Mouse (Mus musculus) layer of hippocampus, adult 8-10 months (tissue): ENCODE measurements around the gene Snrnp70. TPM values are rescaled to one million over a fixed set of nuclear protein-coding genes. Genes with fewer than 3 reads are reported as not detected.
"Not testable (repeated sequence)": the region's sequence is repeated elsewhere in the genome, so short reads cannot be mapped to it uniquely, and the experiment has no call there.

ENCODE experiments used
- DNase-seq, 2 experiments: peaks; one replicate each; pipeline ENCODE4 v3.0.0; 2022; ENCODE audit warnings: low spot score in 2 of 2
- total RNA-seq, 4 experiments: library from RNA; stranded (reverse); gene quantifications; 2 replicates each; pipeline ENCODE4 v1.2.4; 2022

Snrnp70 gene
- total RNA-seq, 4 experiments from 2014 or later, result 387 to 503 (median 439) TPM

DNA sequence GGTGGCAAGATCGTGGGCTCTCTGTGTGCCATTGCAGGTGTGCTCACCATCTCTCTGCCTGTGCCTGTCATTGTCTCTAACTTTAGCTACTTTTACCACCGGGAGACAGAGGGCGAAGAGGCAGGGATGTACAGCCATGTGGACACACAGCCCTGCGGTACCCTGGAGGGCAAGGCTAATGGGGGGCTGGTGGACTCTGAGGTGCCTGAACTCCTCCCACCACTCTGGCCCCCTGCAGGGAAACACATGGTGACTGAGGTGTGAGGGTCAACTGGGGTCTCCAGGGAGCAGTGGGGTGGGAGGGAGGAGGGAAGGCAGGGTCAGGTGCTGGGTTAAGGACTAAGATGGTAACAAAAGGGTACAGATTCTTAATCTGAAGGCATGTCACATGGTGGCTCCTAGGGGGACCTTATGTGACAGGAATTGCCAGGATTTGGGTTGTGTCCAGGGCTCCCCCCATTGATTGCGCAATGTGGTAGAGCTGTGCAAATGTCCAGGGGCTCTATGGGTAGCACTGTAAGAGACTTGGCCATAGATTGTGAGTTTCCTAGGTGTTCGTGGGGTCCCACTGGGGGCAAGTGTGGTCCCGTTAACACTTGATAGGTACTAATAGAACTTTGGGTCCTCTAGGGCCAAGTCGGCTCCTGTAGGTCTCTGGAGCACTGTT lies 14.1 kb upstream of the Snrnp70 start:
- DNase-seq, result no peak

DNA sequence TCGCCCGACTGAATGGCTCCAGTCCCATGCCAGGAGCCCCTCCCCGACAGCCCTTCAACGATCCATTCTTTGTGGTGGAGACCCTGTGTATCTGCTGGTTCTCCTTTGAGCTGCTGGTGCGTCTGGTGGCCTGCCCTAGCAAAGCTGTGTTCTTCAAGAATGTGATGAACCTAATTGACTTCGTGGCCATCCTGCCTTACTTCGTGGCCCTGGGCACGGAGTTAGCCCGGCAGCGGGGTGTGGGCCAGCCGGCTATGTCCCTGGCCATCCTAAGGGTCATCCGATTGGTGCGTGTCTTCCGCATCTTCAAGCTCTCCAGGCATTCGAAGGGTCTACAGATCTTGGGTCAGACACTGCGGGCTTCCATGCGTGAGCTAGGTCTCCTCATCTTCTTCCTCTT lies 13.4 kb upstream of the Snrnp70 start:
- DNase-seq, result no peak

DNA sequence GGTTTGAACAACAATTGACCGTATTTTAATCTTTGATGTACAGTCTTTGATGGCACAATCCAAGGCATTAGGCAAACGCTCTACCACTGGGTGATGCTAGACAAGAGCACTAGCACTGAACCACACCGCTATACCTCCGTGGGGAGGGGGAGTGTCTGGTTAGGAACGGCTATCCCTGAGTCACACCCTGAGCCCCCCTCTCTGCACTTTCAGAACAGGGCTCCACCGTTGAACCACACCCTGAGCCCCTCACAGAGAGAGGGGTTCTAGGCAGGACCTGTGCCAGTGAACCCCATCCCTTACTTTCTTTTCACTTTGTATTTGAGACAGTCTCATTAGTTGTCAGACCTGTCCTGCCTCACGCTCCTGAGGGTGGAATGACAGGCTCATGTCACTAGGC lies 12.8 kb upstream of the Snrnp70 start:
- no peak for DNase-seq

DNA sequence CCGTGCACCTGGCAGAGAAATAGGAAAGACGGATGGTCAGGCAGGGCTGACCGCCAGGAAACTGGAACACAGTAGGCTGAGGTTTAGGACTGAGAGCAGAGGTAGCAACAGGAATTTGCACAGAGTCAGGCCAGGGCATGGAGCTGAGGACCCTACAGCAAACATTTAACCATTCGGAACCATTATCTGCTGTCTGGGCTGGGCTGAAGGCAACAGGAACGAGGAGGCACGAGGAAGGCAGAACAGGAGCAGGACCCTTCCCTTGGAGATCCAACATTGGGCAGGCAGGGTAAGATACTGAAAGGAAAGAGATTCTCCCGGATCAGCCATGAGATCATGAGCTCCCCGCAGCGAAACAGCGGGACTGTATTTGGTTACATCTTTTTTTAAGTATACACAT lies 12.3 kb upstream of the Snrnp70 start:
- no peak for DNase-seq

DNA sequence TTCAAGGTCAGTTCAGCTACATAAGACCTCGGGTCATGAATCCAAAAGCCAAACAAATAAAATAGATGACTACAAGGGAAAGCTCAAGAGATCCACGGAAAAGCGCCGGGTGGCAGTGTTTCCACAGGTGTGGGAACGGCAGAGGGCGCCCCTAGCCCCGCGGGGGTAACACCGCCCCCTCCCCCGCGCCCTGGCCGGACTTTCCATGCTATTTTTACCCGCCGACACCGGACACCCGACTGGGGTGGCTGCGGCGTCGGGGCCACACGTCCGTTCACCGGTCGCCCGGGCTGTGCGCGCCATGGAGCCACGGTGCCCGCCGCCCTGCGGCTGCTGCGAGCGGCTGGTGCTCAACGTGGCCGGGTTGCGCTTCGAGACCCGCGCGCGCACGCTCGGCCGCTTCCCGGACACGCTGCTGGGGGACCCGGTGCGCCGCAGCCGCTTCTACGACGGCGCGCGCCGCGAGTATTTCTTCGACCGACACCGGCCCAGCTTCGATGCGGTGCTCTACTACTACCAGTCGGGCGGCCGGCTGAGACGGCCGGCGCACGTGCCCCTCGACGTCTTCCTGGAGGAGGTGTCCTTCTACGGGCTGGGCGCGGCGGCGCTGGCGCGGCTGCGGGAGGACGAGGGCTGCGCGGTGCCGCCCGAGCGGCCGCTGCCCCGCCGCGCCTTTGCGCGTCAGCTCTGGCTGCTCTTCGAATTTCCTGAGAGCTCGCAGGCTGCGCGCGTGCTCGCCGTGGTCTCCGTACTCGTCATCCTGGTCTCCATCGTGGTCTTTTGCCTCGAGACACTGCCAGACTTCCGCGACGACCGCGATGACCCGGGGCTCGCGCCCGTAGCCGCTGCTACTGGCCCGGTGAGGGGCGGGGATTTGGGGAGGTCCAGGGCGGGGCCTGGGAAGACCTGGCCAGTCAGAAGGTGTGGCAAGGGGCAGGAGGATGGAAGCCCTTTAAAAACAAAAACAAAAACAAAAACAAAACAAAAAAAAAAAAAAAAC lies 10.9 kb upstream of the Snrnp70 start:
- no peak for DNase-seq

DNA sequence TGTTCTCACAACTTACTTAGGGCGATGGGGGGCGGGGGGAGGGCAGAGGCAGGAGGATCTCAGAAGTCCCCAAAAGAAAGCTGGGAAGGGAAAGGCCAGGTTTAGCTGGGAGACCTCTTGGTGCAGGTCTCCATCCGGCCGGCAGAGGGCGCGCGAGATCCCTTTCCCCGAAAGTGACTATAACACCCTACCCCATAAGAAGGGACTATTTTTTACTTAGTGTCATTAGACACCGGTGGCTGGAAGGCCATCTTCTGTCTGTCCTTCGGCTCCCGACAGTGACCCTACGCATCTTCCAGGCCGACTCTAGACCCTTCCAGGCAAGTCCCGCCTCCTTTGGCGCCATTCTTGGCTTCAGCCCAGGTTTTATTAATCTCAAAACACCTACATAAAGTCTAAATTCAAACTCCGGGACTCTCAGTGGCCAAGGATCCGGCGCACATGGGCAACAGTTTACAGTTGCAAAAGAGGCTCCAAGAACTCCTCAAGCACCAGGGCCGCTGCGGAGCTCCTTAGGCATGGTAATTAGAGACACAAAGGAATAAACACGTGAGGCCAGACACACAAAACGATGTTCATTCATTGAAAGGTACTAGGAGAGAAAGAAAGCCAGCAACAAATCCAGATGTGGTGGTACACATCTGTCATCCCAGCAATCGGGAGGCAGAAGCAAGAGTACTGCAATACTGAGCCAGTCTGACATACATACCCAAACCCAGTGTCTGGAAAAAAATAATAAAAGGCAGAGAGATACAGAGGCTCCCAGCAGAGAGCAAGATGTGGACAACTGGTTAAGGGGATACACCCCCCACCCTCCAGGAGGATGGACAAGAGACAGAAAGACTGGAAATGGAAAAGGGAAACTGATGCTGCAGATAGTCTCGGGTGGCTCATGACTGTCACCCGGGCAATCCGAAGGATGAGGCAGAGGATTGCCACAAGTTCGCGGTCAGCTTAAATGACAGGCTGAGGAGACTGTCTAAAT lies 9.8 kb upstream of the Snrnp70 start, which contains the start of gene Kcna7:
Kcna7 (plus strand) TSS at position 563 of the 985 bp plus-strand sequence.
- DNase-seq, result peak in 1 of 2 experiments; percentile 65

DNA sequence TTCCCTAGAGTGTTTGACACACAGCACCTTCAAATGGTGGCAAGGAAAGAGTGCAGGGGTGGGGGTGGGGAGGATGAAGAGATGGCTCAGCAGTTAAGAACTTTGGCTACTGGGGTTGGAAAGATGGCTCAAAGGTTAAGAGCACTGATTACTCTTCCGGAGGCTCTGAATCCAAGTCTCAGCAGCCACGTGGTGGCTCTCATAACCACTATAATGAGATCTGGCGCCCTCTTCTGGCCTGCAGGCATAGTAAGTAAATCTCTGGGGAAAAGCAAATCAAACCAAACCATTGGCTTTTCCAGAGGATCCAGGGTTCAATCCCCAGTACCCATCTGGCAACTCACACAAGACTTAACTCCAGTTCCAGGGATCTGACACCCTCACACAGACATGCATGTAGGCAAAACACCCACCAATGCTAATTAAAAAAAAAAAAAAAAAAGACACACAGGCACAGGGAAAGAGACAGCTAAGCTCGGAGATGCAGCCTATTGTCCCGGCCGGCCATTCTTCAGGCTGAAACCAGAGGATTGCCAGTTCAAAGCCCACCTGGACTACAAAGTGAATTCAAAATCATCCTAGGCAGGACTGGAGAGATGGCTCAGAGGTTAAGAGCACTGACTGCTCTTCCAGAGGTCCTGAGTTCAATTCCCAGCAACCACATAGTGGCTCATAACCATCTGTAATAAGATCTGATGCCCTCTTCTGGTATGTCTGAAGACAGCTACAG lies 8.2 kb upstream of the Snrnp70 start:
- DNase-seq, result peak in 1 of 2 experiments; percentile 33

DNA sequence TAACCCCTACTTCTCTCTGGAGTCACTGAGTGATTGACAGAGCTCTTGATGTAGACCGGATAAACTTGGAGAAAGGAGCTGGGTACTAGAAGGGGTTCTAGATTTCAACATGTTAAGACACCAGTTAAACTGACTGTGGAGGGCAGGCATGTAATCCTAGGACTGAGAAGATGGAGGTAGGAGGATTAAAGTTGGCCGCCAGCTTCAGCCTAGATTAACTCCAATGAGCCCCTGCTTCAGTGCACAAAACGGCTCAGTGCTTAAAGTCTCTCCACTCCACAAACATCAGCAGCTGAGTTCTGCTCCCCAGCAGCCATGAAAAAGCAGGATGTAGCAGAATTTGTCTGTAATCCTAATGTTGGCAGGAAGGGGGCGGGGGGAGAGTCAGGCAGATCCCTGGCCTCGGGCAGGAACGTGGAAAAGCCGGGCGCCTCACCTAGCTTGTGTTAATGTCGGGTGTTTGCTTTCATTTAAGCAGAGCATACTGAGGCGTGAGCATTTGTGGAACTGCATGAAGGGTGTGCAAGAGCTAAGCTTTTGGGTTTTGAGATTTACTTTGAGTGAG lies 6.1 kb upstream of the Snrnp70 start:
- DNase-seq, result no peak

DNA sequence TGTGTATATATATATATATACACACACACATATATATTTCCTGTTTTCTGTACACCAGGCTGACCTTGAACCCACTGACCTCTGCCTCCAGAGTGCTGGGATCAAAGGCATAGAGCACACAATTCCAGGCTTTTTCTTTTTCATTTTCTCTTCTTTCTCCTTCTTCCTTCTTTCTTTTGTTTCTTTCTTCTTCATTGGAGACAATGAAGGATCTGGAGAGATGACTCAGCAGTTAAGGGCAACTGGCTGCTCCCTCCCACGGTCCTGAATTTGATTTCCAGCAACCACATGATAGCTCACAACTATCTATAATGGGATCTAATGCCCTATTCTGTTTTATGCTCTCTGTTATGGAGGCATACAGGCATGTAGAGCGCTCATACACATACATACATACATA lies 1.2 kb upstream of the Snrnp70 start:
- no peak for DNase-seq

DNA sequence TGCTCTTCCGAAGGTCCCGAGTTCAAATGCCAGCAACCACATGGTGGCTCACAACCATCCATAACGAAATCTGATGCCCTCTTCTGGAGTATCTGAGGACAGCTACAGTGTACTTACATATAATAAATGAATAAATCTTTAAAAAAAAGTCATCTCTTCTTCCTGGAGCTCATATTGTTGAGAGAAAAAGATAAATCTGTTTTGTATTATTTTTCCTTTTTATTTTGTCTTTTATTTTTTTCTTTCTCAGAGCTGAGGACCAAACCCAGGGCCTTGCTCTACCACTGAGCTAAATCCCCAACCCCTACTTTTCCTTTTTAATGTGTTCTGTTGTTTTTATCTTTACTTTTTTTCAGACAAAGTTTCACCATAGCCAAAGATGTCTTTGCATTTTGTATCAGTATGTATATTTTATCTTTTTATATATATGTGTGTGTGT lies 814 bp upstream of the Snrnp70 start:
- not testable (repeated sequence) for DNase-seq

DNA sequence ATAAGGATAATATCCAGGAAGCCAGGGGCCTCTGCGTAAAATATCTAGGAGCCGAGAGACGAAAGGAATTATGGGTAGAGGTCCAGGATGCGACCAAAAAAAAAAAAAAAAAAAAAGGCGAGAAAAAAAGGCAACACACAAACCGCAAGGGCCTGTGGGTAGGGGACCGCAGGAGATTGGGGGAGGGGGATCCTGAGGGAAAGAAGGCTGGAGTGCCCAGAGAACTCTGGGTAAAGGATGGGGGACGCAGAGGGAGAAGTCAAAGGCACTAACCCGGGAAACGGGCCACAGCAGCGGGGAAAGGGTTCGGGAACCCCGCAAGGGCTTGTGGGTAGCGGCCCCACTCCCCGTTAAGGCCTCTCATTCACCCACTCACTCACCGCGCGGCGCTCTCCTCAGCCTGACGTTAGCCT lies 407 bp downstream of the Snrnp70 start:
- no peak for DNase-seq

DNA sequence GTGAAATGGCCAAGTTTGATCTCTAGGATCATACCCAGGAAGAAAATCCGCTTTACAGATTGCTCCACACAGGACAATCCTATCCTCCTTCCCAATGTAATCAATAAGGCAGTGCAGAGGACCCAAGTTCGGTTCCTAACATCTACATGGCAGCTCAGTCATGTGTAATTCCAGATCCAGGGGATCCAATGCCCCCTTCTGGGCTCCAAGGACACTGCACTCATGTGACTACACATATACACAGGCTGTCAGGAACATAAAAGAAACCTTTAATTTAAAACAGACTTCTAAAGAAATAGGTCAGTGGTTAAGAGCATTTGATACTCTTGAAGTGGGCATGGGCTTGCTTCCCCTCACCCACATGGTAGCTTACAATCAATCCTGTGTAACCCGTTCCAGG lies 9.5 kb downstream of the Snrnp70 start:
- DNase-seq, result no peak

DNA sequence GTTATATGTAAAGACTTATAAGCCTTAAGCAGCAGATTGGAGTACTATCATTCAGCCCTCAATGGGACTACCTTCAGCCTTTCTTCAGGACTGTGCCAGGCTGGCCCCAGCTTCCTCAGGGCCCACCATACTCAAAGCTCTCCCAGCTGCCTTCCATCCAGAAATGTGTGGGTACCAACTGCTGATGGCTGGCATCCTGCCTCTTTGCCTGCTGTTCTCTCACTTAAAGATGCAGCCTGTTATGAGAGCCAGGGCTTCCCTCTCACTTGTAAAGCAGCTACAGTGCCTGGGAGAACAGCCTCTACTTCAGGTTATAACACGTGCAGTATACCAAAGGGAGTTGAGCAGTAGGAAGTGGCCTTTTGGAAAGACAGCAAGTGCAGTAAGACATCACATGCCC lies 19.5 kb downstream of the Snrnp70 start:
- DNase-seq, result no peak

DNA sequence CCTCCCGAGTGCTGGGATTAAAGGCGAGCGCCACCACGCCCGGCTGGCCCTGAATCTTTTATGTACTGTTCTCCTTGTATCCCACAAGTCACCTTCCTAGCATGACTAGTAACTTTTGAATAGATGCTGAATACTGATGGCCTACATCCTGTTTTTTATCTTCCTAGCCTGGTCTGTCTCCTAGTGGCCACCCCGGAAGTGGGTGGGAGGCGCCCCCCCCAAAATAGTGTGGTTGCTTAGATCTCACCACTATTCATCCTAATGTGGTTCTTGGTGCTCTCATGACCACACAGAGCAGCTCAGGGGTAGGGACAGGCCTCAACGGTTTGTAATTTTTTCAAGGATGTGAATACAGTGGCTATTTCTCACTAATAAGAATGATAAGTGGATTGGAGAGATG lies 20.9 kb downstream of the Snrnp70 start:
- no peak for DNase-seq

DNA sequence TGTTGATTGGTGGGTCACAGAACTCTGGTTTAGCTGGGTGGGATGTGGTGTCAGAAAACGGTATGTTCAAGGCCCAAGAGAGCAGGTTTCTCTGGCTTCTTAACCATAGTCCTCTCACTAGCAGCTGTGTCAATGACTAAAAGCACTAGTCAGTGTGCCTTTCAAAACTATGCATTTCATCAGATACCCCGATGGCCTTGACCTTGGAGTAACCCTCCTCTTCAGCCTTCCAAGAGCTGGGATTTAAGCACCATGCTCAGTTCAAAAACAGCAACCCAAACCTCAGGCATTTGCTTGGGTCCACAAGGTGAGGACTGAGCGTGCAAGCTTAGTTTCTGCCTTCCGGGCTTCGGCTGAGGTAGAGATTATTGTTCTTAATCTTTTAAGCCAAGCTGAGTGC lies 23.2 kb downstream of the Snrnp70 start:
- no peak for DNase-seq

DNA sequence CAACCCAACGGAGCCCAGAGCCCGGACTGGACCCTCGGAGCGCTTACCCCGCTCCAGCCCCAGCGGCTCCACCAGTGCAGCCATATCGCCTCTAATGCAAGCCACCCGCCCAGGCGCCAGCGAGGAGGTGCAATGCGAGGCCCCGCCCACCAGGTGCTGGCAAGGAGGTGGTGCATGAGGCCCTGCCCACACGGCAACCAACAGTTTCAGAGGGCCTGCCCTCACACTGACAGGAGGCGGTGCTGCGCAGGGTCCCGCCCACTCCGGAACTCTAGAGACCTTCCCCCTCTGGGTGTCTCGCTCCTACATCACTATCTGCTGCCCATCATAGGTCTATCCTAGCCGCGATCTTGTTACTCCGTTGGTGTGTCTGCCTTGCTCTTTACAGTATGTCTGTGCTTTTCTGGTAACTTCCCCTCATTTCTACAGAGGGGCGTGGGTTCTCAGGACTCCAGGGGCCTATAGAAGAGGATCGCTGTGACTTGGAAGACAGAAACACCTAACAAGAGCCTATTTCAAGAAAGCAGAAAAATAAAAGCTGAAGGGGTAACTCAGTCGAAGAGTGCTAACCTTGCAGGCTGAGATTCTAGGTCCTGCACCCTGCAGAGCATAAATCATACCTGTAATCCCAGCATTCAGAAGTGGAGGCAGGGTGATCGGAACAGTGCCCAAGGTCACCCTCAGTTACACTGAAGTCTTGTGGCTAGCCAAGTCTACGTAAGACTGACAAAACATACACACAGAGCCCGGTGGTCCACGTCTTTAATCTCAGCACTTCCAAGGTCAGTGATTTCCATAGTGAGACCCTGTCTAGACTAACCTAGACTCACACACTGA lies 24.8 kb downstream of the Snrnp70 start, which contains the start of gene Lin7b:
Lin7b (minus strand) TSS at position 109 of the 837 bp plus-strand sequence.
- DNase-seq, result peak; percentile 90 to 93

DNA sequence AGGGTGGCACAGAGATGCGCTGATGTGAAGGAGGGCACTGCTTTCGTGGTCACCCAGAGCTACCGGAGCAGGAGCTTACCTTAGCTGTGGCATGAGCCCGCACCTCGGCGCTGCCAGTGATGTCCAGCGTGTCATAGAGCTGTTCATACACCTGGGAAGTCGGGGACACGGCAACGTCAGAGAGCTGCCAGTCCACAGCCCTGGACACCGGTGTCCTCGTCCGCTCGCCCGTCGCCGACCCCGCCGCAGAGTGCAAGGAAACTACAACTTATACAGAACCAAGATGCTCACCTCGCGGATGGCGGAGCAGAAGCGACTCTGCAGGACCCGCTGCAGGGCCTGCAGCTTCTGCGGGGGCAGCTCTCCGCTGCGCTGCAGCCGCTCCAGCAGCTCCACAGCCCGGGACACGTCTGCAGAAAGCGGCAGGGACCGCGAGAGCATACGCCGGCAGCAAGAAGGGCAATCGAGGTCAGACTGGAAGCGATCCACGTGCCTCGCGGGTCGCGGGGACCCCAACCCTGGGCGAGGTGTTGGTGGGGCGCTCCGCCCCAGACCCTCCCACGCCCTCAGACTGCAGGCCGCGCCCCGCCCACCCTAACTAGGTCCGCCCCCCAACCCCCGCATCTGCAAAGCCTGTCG lies 25.6 kb downstream of the Snrnp70 start:
- DNase-seq, result no peak

DNA sequence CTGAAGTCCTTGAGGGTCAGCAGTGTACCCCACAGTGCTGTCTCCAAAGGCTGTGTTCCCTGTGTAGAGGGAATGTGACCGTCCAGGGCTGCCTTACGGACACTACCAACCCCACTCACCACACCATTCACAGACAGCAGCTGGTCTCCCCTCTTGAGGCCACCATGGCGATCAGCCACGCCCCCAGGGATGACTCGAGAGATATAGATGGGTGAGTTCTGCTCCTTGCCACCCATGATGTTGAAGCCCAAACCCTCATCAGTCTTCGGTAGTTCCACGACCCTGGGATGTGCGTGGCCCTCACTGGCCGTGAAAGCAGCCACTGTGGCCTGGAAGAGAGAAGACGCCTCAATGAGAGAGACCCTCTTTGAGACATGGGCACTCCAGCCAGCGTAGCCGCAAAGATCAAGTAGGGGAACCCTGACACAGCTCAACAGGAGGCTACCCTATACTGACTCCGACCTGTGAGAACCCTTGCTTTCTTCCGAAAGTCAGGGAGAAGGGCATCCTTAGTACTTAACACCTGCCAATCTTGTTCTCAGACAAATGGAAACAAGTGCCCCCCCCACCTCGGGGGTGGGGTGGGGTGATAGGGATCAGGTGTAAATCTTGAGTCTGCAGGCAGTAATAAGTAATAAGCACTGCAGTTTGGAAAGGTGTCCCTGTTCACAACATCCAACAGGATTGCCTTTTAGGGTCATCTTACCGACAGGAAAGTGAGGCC lies 26.4 kb downstream of the Snrnp70 start:
- no peak for DNase-seq
